Mouse (Mus musculus) ovary, postnatal 10 days (tissue): ENCODE measurements around the gene Speer4d.
"Not testable (repeated sequence)": the region's sequence is repeated elsewhere in the genome, so short reads cannot be mapped to it uniquely, and the experiment has no call there.

Source experiments
- DNase-seq: peaks from one replicate; pipeline ENCODE4 v3.0.0; 2022; ENCODE audit warnings: low spot score

The Speer4d gene

GRCm38 (mm10) chr5:15670789-15671188 is 51.9 kb downstream of the Speer4d start:
- DNase-seq: not testable (repeated sequence)
